Mouse (Mus musculus): Measurements from ENCODE around the gene Cyp2d9.
"Not testable (repeated sequence)": the region's sequence is repeated elsewhere in the genome, so short reads cannot be mapped to it uniquely, and the experiment has no call there.

The Cyp2d9 gene

GRCm38 (mm10) chr15:82433137-82433536 is at the start of gene Cyp2d9:
Cyp2d9 (plus strand) TSS chr15:82433437.
- no peak for DNase-seq

GRCm38 (mm10) chr15:82385729-82386128 is 47.5 kb upstream of the Cyp2d9 start:
- no peak for DNase-seq

- DNase-seq = not testable (repeated sequence)
Observed at GRCm38 (mm10) chr15:82389916-82390315, 43.3 kb upstream of the Cyp2d9 start.

GRCm38 (mm10) chr15:82393922-82394321 is 39.3 kb upstream of the Cyp2d9 start, which contains the start of gene Cyp2d11:
Cyp2d11 (minus strand) TSS chr15:82394022.
- not testable (repeated sequence) for DNase-seq

- not testable (repeated sequence) for DNase-seq
Observed at GRCm38 (mm10) chr15:82395955-82396354, 37.3 kb upstream of the Cyp2d9 start.

GRCm38 (mm10) chr15:82401516-82401915 is 31.7 kb upstream of the Cyp2d9 start:
- no peak for DNase-seq

- no peak for DNase-seq
Observed at GRCm38 (mm10) chr15:82402106-82402505, 31.1 kb upstream of the Cyp2d9 start.

GRCm38 (mm10) chr15:82402741-82403140 is 30.5 kb upstream of the Cyp2d9 start:
- no peak for DNase-seq

- DNase-seq = no peak
Observed at GRCm38 (mm10) chr15:82403606-82404005, 29.6 kb upstream of the Cyp2d9 start.

GRCm38 (mm10) chr15:82404163-82404562 is 29.1 kb upstream of the Cyp2d9 start:
- no peak for DNase-seq

GRCm38 (mm10) chr15:82406981-82407380 is 26.3 kb upstream of the Cyp2d9 start, which contains the start of gene Cyp2d10:
Cyp2d10 (minus strand) TSS chr15:82407195.
- DNase-seq = no peak

GRCm38 (mm10) chr15:82407536-82407935 is 25.7 kb upstream of the Cyp2d9 start:
- no peak for DNase-seq

- peak; percentile 88 to 93 for DNase-seq
Observed at GRCm38 (mm10) chr15:82416797-82417789, 16.1 kb upstream of the Cyp2d9 start.

- no peak for DNase-seq
Observed at GRCm38 (mm10) chr15:82418616-82419015, 14.6 kb upstream of the Cyp2d9 start.

- DNase-seq = no peak
Observed at GRCm38 (mm10) chr15:82422935-82423334, 10.3 kb upstream of the Cyp2d9 start.

- DNase-seq = no peak
Observed at GRCm38 (mm10) chr15:82423471-82423870, 9.8 kb upstream of the Cyp2d9 start.

- no peak for DNase-seq
Observed at GRCm38 (mm10) chr15:82433621-82434020, 384 bp downstream of the Cyp2d9 start.

- no peak for DNase-seq
Observed at GRCm38 (mm10) chr15:82434541-82434940, 1.3 kb downstream of the Cyp2d9 start.

- no peak for DNase-seq
Observed at GRCm38 (mm10) chr15:82435011-82435410, 1.8 kb downstream of the Cyp2d9 start.

- no peak for DNase-seq
Observed at GRCm38 (mm10) chr15:82435606-82436005, 2.4 kb downstream of the Cyp2d9 start.

- DNase-seq = peak; percentile 15 to 42
Observed at GRCm38 (mm10) chr15:82437975-82438617, 4.9 kb downstream of the Cyp2d9 start.

GRCm38 (mm10) chr15:82443658-82444057 is 10.4 kb downstream of the Cyp2d9 start:
- no peak for DNase-seq

GRCm38 (mm10) chr15:82445196-82445595 is 12.0 kb downstream of the Cyp2d9 start:
- no peak for DNase-seq

- not testable (repeated sequence) for DNase-seq
Observed at GRCm38 (mm10) chr15:82450045-82450444, 16.8 kb downstream of the Cyp2d9 start.
